Mouse (Mus musculus) heart, postnatal 25 days (tissue): ENCODE data around the gene Mier2. TPM values are rescaled to one million over a fixed set of nuclear protein-coding genes. Genes with fewer than 3 reads are reported as not detected.

Experiments used
- DNase-seq: peaks from one replicate; pipeline ENCODE4 v3.0.0; 2022; ENCODE audit warnings: low spot score
- intact Hi-C: fragments of 180-260 bp; cut with DNase I; formaldehyde crosslinking; loops from one replicate; pipeline ENCODE4 v1.15.1; 2025
- microRNA-seq: library from miRNA; unstranded; fragments of <30 nt; microRNA quantifications from one replicate; pipeline ENCODE4 v1.2.0, GENCODE M21; 2022
- total RNA-seq, 2 experiments: library from RNA; stranded (reverse); gene quantifications; 2 replicates each; pipeline ENCODE4 v1.2.3; 2021

Gene Mier2
- total RNA-seq, 2 experiments from 2014 or later = 12.2 to 12.3 TPM

DNA sequence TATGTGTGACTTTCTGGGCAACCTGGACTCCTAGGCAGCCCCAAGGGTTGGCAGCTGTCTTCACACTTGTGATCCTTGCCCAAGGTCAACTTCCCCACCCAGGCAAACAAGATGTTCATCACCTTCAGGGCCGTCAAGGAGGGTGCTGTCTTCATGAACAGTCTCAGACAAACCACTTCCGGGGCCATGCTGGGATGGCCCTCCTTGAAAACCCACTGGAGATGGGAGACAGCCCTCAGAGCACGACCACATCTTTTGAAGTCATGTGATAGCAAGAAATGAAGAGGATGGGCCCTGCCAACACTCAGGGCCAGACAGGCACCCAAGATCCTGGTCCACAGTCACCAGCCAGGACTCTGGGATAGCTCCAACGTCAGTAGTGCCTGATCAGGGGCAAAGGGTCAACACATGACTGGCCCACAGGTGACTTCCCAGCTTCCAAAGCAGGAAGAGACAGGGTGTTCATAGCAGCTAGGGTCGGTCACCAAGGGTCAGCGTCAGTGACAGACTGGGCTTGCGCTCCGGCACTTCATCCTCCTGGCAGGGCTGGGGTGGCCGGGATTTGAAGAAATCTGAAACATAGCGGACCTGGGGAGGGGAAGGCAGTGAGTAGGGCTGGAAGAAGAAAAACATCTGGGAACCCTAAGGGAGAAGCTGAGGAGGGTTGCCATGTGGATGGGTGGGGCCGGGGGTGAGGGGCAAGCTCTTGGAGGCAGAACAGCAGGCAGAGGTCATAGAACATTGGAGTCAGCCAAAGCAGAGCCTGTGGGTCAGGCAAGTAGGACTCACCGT, 28.1 kb downstream of the Mier2 start:
- no peak for DNase-seq
- intact Hi-C loops = no loop called here

DNA sequence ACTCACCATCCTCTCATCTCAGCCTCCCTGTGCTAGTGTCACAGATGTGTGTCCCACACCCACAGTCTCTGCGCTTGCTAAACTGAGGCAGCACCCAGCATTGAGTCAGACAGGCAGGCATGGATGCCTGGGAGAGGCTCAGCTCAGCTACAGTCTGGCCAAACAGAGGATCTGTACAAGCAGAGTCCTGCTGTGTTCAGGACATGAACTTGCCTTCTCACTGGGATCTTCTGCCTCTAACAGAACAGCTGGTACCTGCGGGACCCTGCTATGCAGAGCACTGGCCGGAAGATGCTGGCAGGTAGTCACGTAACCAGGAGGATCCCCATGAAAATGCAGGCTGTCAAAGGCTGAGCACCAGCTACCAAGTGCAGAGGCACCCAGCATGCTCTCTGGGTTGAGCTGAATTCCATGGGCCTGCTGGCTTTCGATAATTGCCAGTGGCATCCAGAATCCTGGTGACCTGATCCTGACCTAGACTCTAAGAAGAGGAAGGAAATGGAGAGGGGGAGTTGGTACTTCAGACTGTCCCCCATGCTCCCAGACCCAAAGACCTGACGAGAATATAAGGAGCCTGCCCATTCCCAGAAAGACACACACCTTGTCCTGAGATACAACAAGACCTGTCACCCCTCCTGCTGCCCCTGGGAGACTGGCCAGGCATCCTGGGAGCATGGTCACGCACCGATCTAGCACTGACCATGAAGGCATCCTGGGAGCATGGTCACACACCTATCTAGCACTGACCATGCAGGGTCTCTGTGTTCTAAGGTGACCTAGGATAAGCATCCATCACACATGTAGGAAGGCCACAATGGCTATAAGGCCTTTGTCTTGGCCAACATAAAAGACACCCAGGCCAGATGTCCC, 29.3 kb downstream of the Mier2 start:
- intact Hi-C loops = no loop called here
- DNase-seq = no peak

DNA sequence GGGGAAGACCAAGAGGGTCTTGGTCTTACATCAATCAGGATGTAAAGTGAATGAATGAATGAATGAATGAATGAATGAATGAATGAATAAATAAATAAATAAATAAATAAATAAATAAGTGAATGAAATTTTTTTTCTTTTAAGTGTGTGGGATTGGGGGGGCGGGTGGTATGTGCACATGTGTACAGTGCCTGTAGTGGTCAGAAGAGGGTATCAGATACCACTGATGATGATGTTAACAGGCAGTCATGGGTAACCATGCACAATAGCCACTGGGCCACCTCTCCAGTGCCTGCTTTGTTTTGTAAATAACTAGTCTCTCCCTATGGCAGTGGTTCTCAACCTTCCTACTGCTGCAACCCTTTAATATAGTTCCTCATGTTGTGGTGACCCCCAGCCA, 30.6 kb downstream of the Mier2 start:
- intact Hi-C loops = no loop called here

GRCm38 (mm10) chr10:79506709-79507108, 48.3 kb downstream of the Mier2 start:
- no peak for DNase-seq
- intact Hi-C loops = no loop called here

More for the DNA sequence above, 30.6 kb downstream of the Mier2 start:
- no peak for DNase-seq

- intact Hi-C loops = no loop called here
- no peak for DNase-seq
These were observed 52.0 kb downstream of the Mier2 start for GRCm38 (mm10) chr10:79502830-79503644.

DNA sequence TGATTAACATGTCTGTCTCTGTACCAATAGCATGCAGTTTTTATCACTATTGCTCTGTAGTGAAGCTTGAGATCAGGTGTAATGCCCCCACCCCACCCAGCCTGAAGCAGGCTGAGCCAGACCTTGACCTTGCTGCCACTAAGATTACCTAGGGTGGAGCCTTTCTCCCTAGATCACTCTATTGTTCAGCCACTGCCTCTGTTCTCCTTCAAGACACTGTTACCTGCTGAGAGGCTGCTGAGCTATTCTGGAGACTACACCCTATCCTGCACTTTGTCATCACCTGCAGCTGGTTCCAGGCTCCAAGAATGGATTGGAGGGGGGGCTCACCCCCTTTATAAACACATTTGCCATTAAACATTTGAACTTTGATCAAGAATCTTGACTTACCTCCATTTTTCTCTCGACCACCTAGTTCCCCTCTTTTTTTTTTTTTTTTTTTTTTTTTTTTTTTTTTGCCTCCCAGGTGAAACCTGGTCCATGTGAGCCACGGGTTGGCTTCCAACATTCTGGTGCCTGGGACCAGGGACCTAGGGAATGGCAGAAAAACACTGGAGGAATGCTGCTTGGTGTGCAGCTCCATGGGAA, 58.2 kb downstream of the Mier2 start:
- intact Hi-C loops = no loop called here
- no peak for DNase-seq

DNA sequence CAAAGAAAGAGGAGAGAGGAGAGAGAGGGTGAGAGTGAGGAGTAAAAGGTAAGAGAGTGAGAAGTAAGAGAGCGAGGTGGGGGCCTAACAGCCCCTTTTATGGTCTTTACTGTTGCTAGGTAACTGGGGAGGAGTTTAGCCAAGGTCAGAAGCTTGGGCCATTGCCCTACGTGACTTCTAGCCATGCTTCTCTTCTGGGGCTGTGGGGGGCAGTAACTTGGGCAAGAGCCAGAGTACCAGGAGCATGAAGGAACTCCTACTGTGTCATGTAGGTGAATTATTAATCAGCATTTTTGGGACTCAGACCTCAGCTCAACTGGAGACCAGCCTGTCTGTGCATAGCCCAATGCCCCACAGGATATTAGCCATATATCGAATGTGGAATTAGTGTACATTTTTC, 59.1 kb downstream of the Mier2 start:
- no peak for DNase-seq
- intact Hi-C loops = no loop called here

Small RNA genes lying within 50 kb of the gene (microRNA-seq; reads per million reads assigned to microRNA genes)
- 0.83 reads per million for gene Mir6909

Other genes with a start within 250 kb of the Mier2 start
- gene Vmn2r82, start 198.7 kb downstream of the Mier2 start, total RNA-seq = not detected
- gene Vmn2r83, start 86.5 kb downstream of the Mier2 start, total RNA-seq = not detected
- gene Plpp2, start 21.4 kb downstream of the Mier2 start, total RNA-seq = 1 to 10 TPM; 2.7 to 2.9 TPM
- gene Theg, start 32.1 kb upstream of the Mier2 start, total RNA-seq = not detected
- not detected for gene C2cd4c, start 58.8 kb upstream of the Mier2 start, total RNA-seq
- gene Shc2, start 82.7 kb upstream of the Mier2 start, total RNA-seq = 1 to 10 TPM; 2.2 to 2.4 TPM
- gene Odf3l2, start 90.5 kb upstream of the Mier2 start, total RNA-seq = not detected
- gene Madcam1, start 109.4 kb upstream of the Mier2 start, total RNA-seq = not detected
- gene Tpgs1, start 114.2 kb upstream of the Mier2 start, total RNA-seq = 10 to 100 TPM; 18.3 to 19.4 TPM
- 100 to 1,000 TPM; 183 to 190 TPM for gene Cdc34, start 127.0 kb upstream of the Mier2 start, total RNA-seq
- gene Gzmm, start 133.8 kb upstream of the Mier2 start, total RNA-seq = 1 to 10 TPM; 6.0 to 7.2 TPM
- gene Bsg, start 149.3 kb upstream of the Mier2 start, total RNA-seq = 1,000 to 10,000 TPM; 1,236 to 1,242 TPM
- 10 to 100 TPM; 26.0 to 28.5 TPM for gene Hcn2, start 161.4 kb upstream of the Mier2 start, total RNA-seq
- 10 to 100 TPM; 37.0 to 38.6 TPM for gene Polrmt, start 191.4 kb upstream of the Mier2 start, total RNA-seq
- gene Fgf22, start 199.9 kb upstream of the Mier2 start, total RNA-seq = not detected
- gene Rnf126, start 211.8 kb upstream of the Mier2 start, total RNA-seq = 10 to 100 TPM; 21.2 to 22.8 TPM
- gene Fstl3, start 222.1 kb upstream of the Mier2 start, total RNA-seq = 1 to 10 TPM; 2.9 to 4.2 TPM
- not detected for gene Prss57, start 235.8 kb upstream of the Mier2 start, total RNA-seq
- gene Palm, start 238.4 kb upstream of the Mier2 start, total RNA-seq = 10 to 100 TPM; 70.3 to 77.3 TPM